Mouse (Mus musculus) ovary, adult 10 weeks (tissue): ENCODE measurements around the gene Kcnh7. TPM values are rescaled to one million over a fixed set of nuclear protein-coding genes. Genes with fewer than 3 reads are reported as not detected.

Experiments used
- polyA plus RNA-seq: library from polyadenylated mRNA; stranded (reverse); fragments of 350-450 nt; fragmentation: Illumina TruSeq; extraction: RNeasy Lipid Tissue Mini Kit (QIAGEN cat#74804); gene quantifications from one replicate; pipeline ENCODE4 v1.2.3, GENCODE M21; 2014

Kcnh7 gene
- polyA plus RNA-seq = 0.03 TPM

GRCm38 (mm10) chr2:63183563-63184545 lies at the start of gene Kcnh7:
Gene Kcnh7 (minus strand): TSS chr2:63184287.

GRCm38 (mm10) chr2:62664135-62664670 lies 519.9 kb downstream of the Kcnh7 start, which contains the start of gene Gca:
Gene Gca (plus strand): TSS chr2:62664285.

GRCm38 (mm10) chr2:62646014-62646645 lies 538.0 kb downstream of the Kcnh7 start, which contains the start of gene Ifih1:
Gene Ifih1 (minus strand): TSS chr2:62646255.

